Mouse (Mus musculus) embryonic facial prominence, embryonic 10.5 days (tissue): ENCODE measurements at regions not wholly inside any gene's neighbourhood (a gene's known extent, or its start where the extent isn't known, plus 50 kb on each side); places are given as distances from the start of the nearest gene placed in this dataset.
"Not testable (repeated sequence)": the region's sequence is repeated elsewhere in the genome, so short reads cannot be mapped to it uniquely, and the experiment has no call there.

Source experiments
- DNase-seq: peaks from one replicate; pipeline ENCODE4 v3.0.0-alpha.2; 2017; ENCODE audit warnings: low spot score
- H3K27ac ChIP-seq: fragments of 300-500 bp; sonication (generic); replicated peaks from 2 replicates; pipeline ENCODE4 v1.5.1; 2016; ENCODE audit warnings: mild to moderate bottlenecking
- H3K27me3 ChIP-seq: fragments of 300-500 bp; sonication (generic); replicated peaks from 2 replicates; pipeline ENCODE4 v1.6.1; 2016; ENCODE audit warnings: low read depth, mild to moderate bottlenecking; ENCODE audit not compliant: poor library complexity, severe bottlenecking
- H3K36me3 ChIP-seq: fragments of 300-500 bp; sonication (generic); replicated peaks from 2 replicates; pipeline ENCODE4 v1.6.1; 2016; ENCODE audit warnings: mild to moderate bottlenecking, moderate library complexity
- H3K4me1 ChIP-seq: fragments of 300-500 bp; sonication (generic); 2 replicates; pipeline ENCODE4 v1.6.1; 2016
- H3K4me3 ChIP-seq: fragments of 300-500 bp; sonication (generic); 2 replicates; pipeline ENCODE4 v1.5.1; 2016; ENCODE audit warnings: mild to moderate bottlenecking, moderate library complexity
- H3K9me3 ChIP-seq: fragments of 300-500 bp; sonication (generic); 2 replicates; pipeline ENCODE4 v1.6.1; 2016; ENCODE audit warnings: mild to moderate bottlenecking
- WGBS: fragments of 180-500 bp; shearing (Covaris S2); methylation state at CpG from one replicate; pipeline ENCODE4 v1.1.7; 2016; 5-methylcytosine and 5-hydroxymethylcytosine counted together

GRCm38 (mm10) chr9:113122253-113122749 lies 585.8 kb downstream of the Pdcd6ip start:
- H3K4me3 ChIP-seq, result no peak overlapping the region
- no peaks in the 10 kb centered on the region for H3K4me1 ChIP-seq
- H3K36me3 ChIP-seq, result no peaks in the 10 kb centered on the region
- H3K27ac ChIP-seq, result no peak overlapping the region
- no peaks in the 10 kb centered on the region for H3K9me3 ChIP-seq
- H3K27me3 ChIP-seq, result no peaks in the 10 kb centered on the region
- no peak for DNase-seq
- WGBS, result 72% methylated on average over 3 of the region's 3 CpGs

DNA sequence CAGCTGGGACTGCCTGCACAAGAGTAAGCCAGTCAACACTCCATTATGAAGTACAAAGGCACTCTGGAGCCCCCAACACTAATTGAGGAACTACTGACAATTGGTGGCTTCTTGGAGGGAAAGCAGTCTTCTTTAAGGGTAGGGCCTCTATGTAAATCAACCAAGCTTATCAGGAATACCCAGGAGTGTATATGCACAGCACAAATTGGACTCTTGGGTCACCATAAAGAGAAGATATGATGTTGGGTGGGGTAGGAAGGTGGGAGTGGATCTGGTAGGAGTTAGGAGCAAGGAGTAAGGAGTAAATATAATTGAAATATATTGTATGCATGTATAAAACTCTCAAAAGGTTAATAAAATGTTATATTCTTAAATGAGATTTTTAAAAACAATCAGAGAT lies 587.7 kb downstream of the Pdcd6ip start:
- H3K4me3 ChIP-seq, result no peak overlapping the region
- H3K36me3 ChIP-seq, result no peaks in the 10 kb centered on the region
- H3K27ac ChIP-seq, result no peak overlapping the region
- no peaks in the 10 kb centered on the region for H3K9me3 ChIP-seq
- H3K27me3 ChIP-seq, result no peaks in the 10 kb centered on the region
- no peaks in the 10 kb centered on the region for H3K4me1 ChIP-seq
- DNase-seq, result no peak

- H3K36me3 ChIP-seq, result no peaks in the 10 kb centered on the region
- H3K27me3 ChIP-seq, result no peaks in the 10 kb centered on the region
- no peaks in the 10 kb centered on the region for H3K4me1 ChIP-seq
- 85% methylated on average over 1 of the region's 1 CpGs for WGBS
- DNase-seq, result no peak
- no peak overlapping the region for H3K27ac ChIP-seq
- no peak overlapping the region for H3K4me3 ChIP-seq
- H3K9me3 ChIP-seq, result no peaks in the 10 kb centered on the region
Measured at GRCm38 (mm10) chr9:113119721-113120120, 588.3 kb downstream of the Pdcd6ip start.

- Histone ChIP-seq H3K36me3 (no peaks in the 10 kb centered on the region), H3K27me3 (no peaks in the 10 kb centered on the region), H3K4me1 (no peaks in the 10 kb centered on the region), H3K4me3 (no peak overlapping the region), H3K27ac (no peak overlapping the region), H3K9me3 (no peaks in the 10 kb centered on the region)
- DNase-seq, result peak; percentile 10
- 69% methylated on average over 5 of the region's 5 CpGs for WGBS
Measured at GRCm38 (mm10) chr9:113115576-113115975, 592.5 kb downstream of the Pdcd6ip start.

- DNase-seq, result no peak
- no peak overlapping the region for H3K4me3 ChIP-seq
- no peaks in the 10 kb centered on the region for H3K4me1 ChIP-seq
- H3K9me3 ChIP-seq, result no peaks in the 10 kb centered on the region
- H3K27me3 ChIP-seq, result no peaks in the 10 kb centered on the region
- H3K36me3 ChIP-seq, result no peaks in the 10 kb centered on the region
- H3K27ac ChIP-seq, result no peak overlapping the region
Measured at GRCm38 (mm10) chr9:113112753-113113152, 595.3 kb downstream of the Pdcd6ip start.

DNA sequence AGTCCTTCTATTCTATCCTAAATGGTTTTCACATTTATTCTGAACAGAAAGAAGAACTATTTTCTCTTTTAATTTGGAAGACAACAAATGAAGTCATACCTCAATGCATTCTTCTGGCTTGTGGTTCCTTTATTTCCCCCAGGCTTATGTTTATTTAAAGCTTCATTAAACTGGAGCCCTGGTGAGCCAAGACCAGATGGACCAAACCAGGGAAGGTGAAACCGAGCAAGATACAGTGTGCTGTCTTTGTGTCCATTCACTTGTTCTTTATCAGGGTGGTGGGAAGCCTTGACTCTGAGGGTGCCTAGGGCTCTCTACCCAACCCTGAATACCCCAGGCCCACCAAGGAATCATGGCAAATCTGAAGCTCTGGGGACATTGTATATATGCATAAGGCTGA lies 606.3 kb downstream of the Pdcd6ip start:
- no peak for DNase-seq
- Histone ChIP-seq H3K4me1 (peaks cover 7% of the 10 kb centered on the region), H3K9me3 (no peaks in the 10 kb centered on the region), H3K27me3 (no peaks in the 10 kb centered on the region), H3K36me3 (no peaks in the 10 kb centered on the region), H3K27ac (no peak overlapping the region), H3K4me3 (no peak overlapping the region)
- 80% methylated on average over 1 of the region's 1 CpGs for WGBS

DNA sequence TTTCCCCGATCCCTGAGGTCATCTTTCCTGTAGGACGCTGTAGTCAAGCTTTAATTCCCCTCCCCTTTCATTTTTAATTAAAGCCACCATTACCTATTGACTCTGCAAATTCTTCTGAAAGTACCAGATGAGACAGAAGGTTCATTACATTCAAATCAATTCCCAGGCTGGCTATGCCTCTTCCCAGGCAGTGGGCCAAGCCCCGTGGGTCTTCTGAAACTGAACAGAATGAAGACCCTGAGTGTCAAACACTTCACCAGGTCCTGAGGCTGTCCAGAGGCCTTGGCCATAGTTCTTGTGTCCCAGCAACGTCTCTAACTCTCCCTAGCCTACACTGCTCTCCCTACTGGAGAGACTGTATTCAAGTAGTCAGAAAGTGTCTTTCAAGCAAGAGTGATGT lies 607.4 kb downstream of the Pdcd6ip start:
- DNase-seq, result no peak
- no peaks in the 10 kb centered on the region for H3K36me3 ChIP-seq
- no peaks in the 10 kb centered on the region for H3K4me1 ChIP-seq
- no peak overlapping the region for H3K27ac ChIP-seq
- no peak overlapping the region for H3K4me3 ChIP-seq
- 81% methylated on average over 4 of the region's 4 CpGs for WGBS
- no peaks in the 10 kb centered on the region for H3K9me3 ChIP-seq
- H3K27me3 ChIP-seq, result no peaks in the 10 kb centered on the region

DNA sequence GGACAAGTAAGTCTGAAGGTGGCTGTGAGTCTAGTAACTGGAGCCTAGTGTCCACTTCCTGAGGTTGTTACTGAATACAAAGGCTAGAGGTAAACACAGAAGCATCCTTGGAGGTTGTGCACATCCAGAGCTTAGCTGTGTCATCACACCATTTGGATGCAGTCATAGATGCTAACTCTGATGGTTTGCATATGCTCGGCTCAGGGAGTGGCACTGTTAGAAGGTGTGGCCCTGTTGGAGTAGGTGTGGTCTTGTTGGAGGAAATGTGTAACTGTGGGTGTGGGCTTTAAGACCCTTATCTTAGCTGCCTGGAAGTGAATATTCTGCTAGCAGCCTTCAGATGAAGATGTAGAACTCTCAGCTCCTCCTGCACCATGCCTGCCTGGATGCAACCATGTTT lies 612.6 kb downstream of the Pdcd6ip start:
- not testable (repeated sequence) for H3K36me3 ChIP-seq, H3K4me1 ChIP-seq, DNase-seq, H3K4me3 ChIP-seq, H3K27me3 ChIP-seq, H3K27ac ChIP-seq, H3K9me3 ChIP-seq
- WGBS, result 94% methylated on average over 1 of the region's 1 CpGs

- WGBS, result 82% methylated on average over 13 of the region's 13 CpGs
- no peak for DNase-seq
Measured at GRCm38 (mm10) chr9:113093863-113094390, 614.1 kb downstream of the Pdcd6ip start.

GRCm38 (mm10) chr9:113091881-113092280 lies 616.2 kb downstream of the Pdcd6ip start:
- WGBS, result 89% methylated on average over 5 of the region's 5 CpGs
- H3K4me1 ChIP-seq, result no peaks in the 10 kb centered on the region
- H3K36me3 ChIP-seq, result no peaks in the 10 kb centered on the region

More at GRCm38 (mm10) chr9:113093863-113094390, 614.1 kb downstream of the Pdcd6ip start:
- Histone ChIP-seq H3K4me1 (no peaks in the 10 kb centered on the region), H3K27ac (no peak overlapping the region), H3K4me3 (no peak overlapping the region), H3K9me3 (no peaks in the 10 kb centered on the region), H3K27me3 (no peaks in the 10 kb centered on the region), H3K36me3 (no peaks in the 10 kb centered on the region)

GRCm38 (mm10) chr9:113087786-113088185 lies 620.3 kb downstream of the Pdcd6ip start:
- no peak overlapping the region for H3K4me3 ChIP-seq
- 90% methylated on average over 10 of the region's 10 CpGs for WGBS
- H3K9me3 ChIP-seq, result no peaks in the 10 kb centered on the region
- no peaks in the 10 kb centered on the region for H3K27me3 ChIP-seq
- no peak overlapping the region for H3K27ac ChIP-seq
- H3K4me1 ChIP-seq, result no peaks in the 10 kb centered on the region
- no peaks in the 10 kb centered on the region for H3K36me3 ChIP-seq
- no peak for DNase-seq

More at GRCm38 (mm10) chr9:113091881-113092280, 616.2 kb downstream of the Pdcd6ip start:
- H3K4me3 ChIP-seq, result no peak overlapping the region
- no peaks in the 10 kb centered on the region for H3K27me3 ChIP-seq
- no peaks in the 10 kb centered on the region for H3K9me3 ChIP-seq
- no peak overlapping the region for H3K27ac ChIP-seq
- DNase-seq, result no peak

GRCm38 (mm10) chr9:113085281-113085810 lies 622.7 kb downstream of the Pdcd6ip start:
- no peaks in the 10 kb centered on the region for H3K9me3 ChIP-seq
- no peaks in the 10 kb centered on the region for H3K4me1 ChIP-seq
- H3K27me3 ChIP-seq, result no peaks in the 10 kb centered on the region
- no peak overlapping the region for H3K27ac ChIP-seq
- no peak overlapping the region for H3K4me3 ChIP-seq
- DNase-seq, result no peak
- WGBS, result 80% methylated on average over 5 of the region's 5 CpGs
- no peaks in the 10 kb centered on the region for H3K36me3 ChIP-seq

DNA sequence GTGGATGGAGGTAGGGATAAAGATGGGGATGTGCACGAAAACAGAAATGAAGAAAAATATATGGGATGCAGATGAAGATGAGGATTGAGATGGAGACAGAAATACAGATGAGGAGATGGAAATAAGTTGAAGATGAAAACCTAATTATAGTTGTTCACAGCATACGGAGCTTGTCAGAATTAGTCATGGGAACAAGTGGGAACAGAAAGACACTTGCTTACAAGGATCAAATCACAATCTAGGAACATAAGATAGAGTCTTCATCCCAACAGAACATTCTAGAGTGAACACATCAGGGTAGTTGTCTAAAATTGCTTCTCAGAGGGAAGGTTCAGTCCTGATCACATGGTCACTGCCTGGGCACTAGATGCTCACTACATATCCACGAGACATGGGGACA lies 633.2 kb downstream of the Pdcd6ip start:
- Histone ChIP-seq H3K4me3 (no peak overlapping the region), H3K36me3 (no peaks in the 10 kb centered on the region), H3K9me3 (no peaks in the 10 kb centered on the region), H3K27me3 (no peaks in the 10 kb centered on the region), H3K27ac (no peak overlapping the region), H3K4me1 (no peaks in the 10 kb centered on the region)
- 84% methylated on average over 3 of the region's 3 CpGs for WGBS
- no peak for DNase-seq
